Mouse (Mus musculus) intestine, embryonic 14.5 days (tissue): Measurements from ENCODE around the gene Tmem144. TPM values are rescaled to one million over a fixed set of nuclear protein-coding genes. Genes with fewer than 3 reads are reported as not detected.
A peak's percentile ranks its signal among the peaks of the same experiment; 100 is the strongest.

ENCODE experiments used
- ATAC-seq: fragments of 200-750 bp; cut with Nextera tagmentation; replicated peaks from 2 replicates; pipeline ENCODE4 v1.8.0; 2017; ENCODE audit warnings: low read depth, moderate number of reproducible peaks, moderate TSS enrichment, moderate library complexity; ENCODE audit not compliant: low FRiP score, low TSS enrichment
- DNase-seq: peaks from one replicate; pipeline ENCODE4 v3.0.0-alpha.2; 2018; ENCODE audit warnings: low spot score
- H3K27ac ChIP-seq: fragments of 300-500 bp; sonication (generic); 2 replicates; pipeline ENCODE4 v1.5.1; 2014; ENCODE audit warnings: low read depth, mild to moderate bottlenecking, control low read depth
- H3K27me3 ChIP-seq: fragments of 300-500 bp; sonication (generic); replicated peaks from 2 replicates; pipeline ENCODE4 v1.6.1; 2014; ENCODE audit warnings: low read length, control low read depth; ENCODE audit not compliant: control insufficient read depth, insufficient read depth
- H3K36me3 ChIP-seq: fragments of 300-500 bp; sonication (generic); 2 replicates; pipeline ENCODE4 v1.6.1; 2014; ENCODE audit warnings: low read length, control low read depth; ENCODE audit not compliant: control insufficient read depth, insufficient read depth
- H3K4me1 ChIP-seq: fragments of 300-500 bp; sonication (generic); replicated peaks from 2 replicates; pipeline ENCODE4 v1.6.1; 2014; ENCODE audit warnings: low read length, control low read depth, mixed read lengths; ENCODE audit not compliant: control insufficient read depth, insufficient read depth
- H3K4me2 ChIP-seq: fragments of 300-500 bp; sonication (generic); 2 replicates; pipeline ENCODE4 v1.6.1; 2014; ENCODE audit warnings: low read length
- H3K4me3 ChIP-seq: fragments of 300-500 bp; sonication (generic); 2 replicates; pipeline ENCODE4 v1.5.1; 2014; ENCODE audit warnings: low read depth, low read length, control low read depth, mixed read lengths
- H3K9ac ChIP-seq: fragments of 300-500 bp; sonication (generic); 2 replicates; pipeline ENCODE4 v1.6.1; 2014; ENCODE audit warnings: mild to moderate bottlenecking, low read length
- H3K9me3 ChIP-seq: fragments of 300-500 bp; sonication (generic); 2 replicates; pipeline ENCODE4 v1.6.1; 2016; ENCODE audit warnings: low read length, control low read depth; ENCODE audit not compliant: control insufficient read depth
- WGBS: fragments of 180-500 bp; shearing (Covaris S2); extraction: QIAGEN DNeasy Blood & Tissue Kit; methylation state at CpG from one replicate; pipeline ENCODE4 v1.1.7; 2014; 5-methylcytosine and 5-hydroxymethylcytosine counted together
- polyA plus RNA-seq: library from polyadenylated mRNA; unstranded; fragments of >200 nt; fragmentation: Nextera tagmentation; extraction: Ambion mirVana; gene quantifications from 2 replicates; pipeline ENCODE4 v1.2.1, GENCODE M21; 2014

Gene Tmem144
- polyA plus RNA-seq, 1 experiment from 2014 or later = 4.7 TPM

DNA sequence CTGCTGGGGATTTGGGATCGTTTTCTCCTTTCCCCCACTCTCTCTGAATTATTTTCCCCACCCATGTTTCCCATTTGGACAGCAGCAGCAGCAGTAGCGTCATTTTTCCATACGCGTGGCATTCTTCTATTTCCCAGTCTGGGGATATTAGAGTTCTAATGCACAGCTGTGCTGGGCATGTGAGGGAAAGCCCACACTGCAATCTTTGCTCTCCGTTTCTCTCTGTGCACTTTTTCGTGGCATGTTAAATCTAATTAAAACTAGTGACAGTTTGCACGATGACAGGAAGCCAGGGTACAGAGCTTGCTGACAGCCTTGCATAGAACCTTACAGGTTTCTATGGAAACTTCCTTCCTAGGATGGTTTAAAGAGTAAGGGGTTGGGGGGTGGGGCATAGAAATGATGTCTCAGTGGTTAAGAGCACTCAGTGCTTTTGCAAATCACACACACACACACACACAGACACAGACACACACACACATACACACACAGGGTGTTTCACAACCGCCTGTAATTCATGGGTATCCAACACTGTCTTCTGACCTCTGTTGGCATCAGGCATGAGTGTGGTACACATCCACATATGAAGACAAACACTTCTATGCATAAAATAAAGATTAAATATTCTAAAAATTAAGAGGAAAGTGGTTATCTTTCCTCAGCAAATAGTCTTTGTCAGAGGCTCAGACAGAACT lies 34.7 kb upstream of the Tmem144 start:
- Histone ChIP-seq H3K9me3 (no peaks in the 10 kb centered on the region), H3K36me3 (no peaks in the 10 kb centered on the region), H3K4me3 (peak overlapping the region; percentile 37), H3K9ac (no peak overlapping the region; the same call in 1 of the 2 replicates), H3K27me3 (no peaks in the 10 kb centered on the region), H3K4me1 (peaks cover 13% of the 10 kb centered on the region), H3K4me2 (peak overlapping the region; percentile 60), H3K27ac (0 out of 2 replicates have a peak overlapping the region, but pooled peaks have one; percentile 69)
- no peak for ATAC-seq
- 46% methylated on average over 8 of the region's 8 CpGs for WGBS
- DNase-seq = peak; percentile 43

DNA sequence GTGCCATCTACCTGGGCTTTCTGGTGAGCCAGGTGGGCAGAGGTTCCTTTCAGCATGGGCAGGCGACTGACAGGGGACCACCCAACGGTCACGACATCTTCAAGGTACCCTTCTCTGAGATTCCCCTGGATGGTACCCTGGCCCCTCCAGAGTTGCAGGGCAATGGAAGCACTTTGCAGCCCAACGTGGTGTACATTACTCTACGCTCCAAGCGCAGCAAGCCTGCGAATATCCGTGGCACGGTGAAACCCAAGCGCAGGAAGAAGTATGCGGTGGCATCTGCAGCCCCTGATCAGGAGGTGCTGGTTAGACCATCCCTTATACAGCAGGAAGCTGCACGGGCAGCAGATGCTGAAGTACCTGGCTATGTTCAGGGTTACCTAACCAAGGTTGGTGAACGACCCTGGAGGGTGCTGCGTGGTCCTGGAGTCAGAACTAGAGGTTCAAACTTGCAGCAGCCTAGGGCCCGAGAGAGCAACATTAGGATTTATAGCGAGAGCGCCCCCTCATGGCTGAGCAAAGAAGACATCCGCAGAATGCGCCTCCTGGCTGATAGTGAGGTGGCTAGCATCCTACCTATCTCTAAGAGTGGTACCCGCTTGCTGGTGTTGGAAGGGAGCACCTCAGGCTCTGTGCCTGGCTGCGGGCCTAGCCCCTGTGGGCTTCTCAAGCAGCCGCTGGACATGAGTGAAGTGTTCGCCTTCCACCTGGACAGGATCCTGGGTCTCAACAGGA lies 34.0 kb upstream of the Tmem144 start:
- DNase-seq (no peak), ATAC-seq (peak; percentile 34)
- peaks cover 13% of the 10 kb centered on the region for H3K4me1 ChIP-seq
- H3K27ac ChIP-seq = peak overlapping the region; percentile 69
- H3K9ac ChIP-seq = peak overlapping the region; percentile 39
- peak overlapping the region; percentile 37 for H3K4me3 ChIP-seq
- no peaks in the 10 kb centered on the region for H3K9me3 ChIP-seq
- peak overlapping the region; percentile 60 for H3K4me2 ChIP-seq
- no peaks in the 10 kb centered on the region for H3K36me3 ChIP-seq
- 63% methylated on average over 23 of the region's 23 CpGs for WGBS
- no peaks in the 10 kb centered on the region for H3K27me3 ChIP-seq

DNA sequence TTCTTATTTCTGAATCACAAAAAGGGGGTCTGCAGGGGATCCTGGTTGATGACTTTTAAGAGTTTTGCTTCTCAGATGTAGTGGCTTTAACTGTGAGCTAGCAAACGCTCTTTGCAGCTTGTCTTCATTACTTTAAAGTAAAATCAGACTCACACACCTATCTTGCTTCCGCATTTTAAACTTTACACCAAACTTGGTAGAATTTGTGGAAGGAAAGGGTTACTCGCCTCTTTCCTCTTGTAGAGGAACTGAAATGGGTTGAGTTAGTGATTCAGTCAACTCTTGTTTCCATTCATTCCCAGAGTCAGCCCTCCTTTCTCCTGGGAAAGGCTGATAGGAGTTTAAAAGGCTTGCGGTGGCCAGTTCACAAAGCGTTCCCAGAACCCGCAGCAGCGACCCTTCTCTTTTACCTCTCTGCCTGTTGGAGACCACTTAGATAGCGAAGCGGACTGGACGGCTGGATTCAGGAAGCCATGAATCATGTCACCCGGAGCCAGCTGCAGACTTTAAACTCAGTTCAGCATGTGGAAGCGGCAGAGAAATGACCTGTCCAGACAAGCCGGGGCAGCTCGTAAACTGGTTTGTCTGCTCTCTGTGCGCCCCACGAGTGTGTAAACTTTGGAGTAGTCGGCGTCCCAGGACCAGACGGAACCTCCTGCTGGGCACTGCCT lies 33.2 kb upstream of the Tmem144 start:
- H3K27ac ChIP-seq = peak overlapping the region; percentile 69
- peak overlapping the region; percentile 60 for H3K4me2 ChIP-seq
- no peaks in the 10 kb centered on the region for H3K27me3 ChIP-seq
- peaks cover 13% of the 10 kb centered on the region for H3K4me1 ChIP-seq
- ATAC-seq (peak; percentile 71), DNase-seq (peak; percentile 77)
- no peaks in the 10 kb centered on the region for H3K36me3 ChIP-seq
- peak overlapping the region; percentile 37 for H3K4me3 ChIP-seq
- WGBS = 6% methylated on average over 19 of the region's 19 CpGs
- H3K9me3 ChIP-seq = no peaks in the 10 kb centered on the region
- peak overlapping the region; percentile 39 for H3K9ac ChIP-seq

DNA sequence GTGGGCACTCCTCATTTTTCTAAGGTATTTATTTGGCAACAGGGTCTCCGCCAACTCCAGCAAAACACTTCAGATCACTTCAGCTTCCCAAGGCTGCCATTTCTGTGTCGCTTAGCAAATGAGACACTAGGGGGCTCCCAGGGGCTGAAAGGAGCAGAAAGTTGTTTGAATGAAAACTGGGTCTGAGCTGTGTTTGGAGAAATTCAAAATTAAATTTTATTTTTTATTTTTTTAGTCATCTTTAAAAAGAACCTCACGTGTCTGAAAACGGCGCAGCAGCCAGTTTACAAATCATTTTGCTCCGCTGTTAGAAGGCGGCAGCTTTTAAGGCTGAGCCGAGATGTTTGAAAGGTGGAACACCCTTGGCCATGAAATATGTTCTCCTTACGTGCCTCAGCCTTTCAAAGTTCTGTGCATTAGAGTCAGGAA lies 32.2 kb upstream of the Tmem144 start:
- DNase-seq (peak; percentile 85), ATAC-seq (peak; percentile 15; the same call in 1 of the 2 replicates)
- Histone ChIP-seq H3K4me2 (peak overlapping the region; percentile 60), H3K4me1 (peaks cover 13% of the 10 kb centered on the region), H3K9ac (no peak overlapping the region), H3K27me3 (no peaks in the 10 kb centered on the region), H3K9me3 (no peaks in the 10 kb centered on the region), H3K36me3 (no peaks in the 10 kb centered on the region), H3K27ac (0 out of 2 replicates have a peak overlapping the region, but pooled peaks have one; percentile 5), H3K4me3 (peak overlapping the region; percentile 29)
- 6% methylated on average over 9 of the region's 9 CpGs for WGBS

DNA sequence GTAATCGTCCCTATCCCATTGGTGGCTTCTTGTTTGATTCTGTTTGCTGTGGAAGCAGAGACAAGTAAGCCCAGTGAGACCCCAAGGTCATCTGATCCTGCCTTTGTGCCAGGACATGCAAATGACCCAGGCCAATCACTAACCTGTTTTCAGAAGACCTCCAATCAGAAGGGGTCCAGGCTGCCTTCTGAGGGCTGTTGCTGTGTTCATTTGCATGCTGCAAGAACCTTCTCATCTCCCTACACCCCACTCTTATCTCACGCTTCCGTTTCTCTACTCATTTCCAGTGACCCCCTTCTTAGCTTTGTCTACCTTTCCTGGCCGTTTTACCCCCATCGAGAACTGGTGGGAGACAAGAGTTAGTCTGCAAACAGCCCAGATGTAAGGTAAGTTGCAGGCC lies 31.7 kb upstream of the Tmem144 start, which contains the start of gene Fam198b:
Fam198b (plus strand) TSS at position 229 of the 400 bp plus-strand sequence.
- Histone ChIP-seq H3K27ac (0 out of 2 replicates have a peak within 1 kb of the TSS, but pooled peaks have one; percentile 5), H3K27me3 (no peaks in the 10 kb centered on the region), H3K4me1 (peaks cover 13% of the 10 kb centered on the region), H3K4me3 (peak within 1 kb of the TSS; percentile 29), H3K4me2 (peak within 1 kb of the TSS; percentile 60), H3K36me3 (no peaks in the 10 kb centered on the region), H3K9me3 (no peaks in the 10 kb centered on the region), H3K9ac (no peak within 1 kb of the TSS)
- DNase-seq (no peak), ATAC-seq (no peak)
- 29% methylated on average over 5 of the region's 5 CpGs for WGBS

DNA sequence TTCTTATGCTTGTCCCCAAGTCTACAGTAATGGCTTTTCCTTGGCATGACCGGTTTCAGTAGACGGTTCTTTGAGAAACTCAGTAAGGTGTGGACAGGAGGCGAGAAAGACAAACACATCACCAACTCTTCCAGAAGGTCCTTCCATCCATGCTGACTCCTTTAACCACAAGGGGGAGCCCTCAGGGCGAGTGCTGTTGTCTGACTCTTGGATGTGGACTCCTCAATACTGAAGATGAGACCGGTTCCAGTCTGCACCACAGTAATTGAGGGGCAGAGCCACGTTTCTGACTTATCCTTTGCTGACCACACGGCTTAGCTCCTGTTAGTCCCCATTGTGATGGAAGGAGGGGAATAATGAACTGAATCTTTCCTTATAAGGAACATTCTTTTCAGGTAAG lies 30.5 kb upstream of the Tmem144 start:
- no peaks in the 10 kb centered on the region for H3K27me3 ChIP-seq
- peaks cover 13% of the 10 kb centered on the region for H3K4me1 ChIP-seq
- H3K4me3 ChIP-seq = no peak overlapping the region
- H3K4me2 ChIP-seq = no peak overlapping the region
- ATAC-seq (no peak), DNase-seq (peak; percentile 67)
- H3K9me3 ChIP-seq = no peaks in the 10 kb centered on the region
- H3K36me3 ChIP-seq = no peaks in the 10 kb centered on the region
- 46% methylated on average over 7 of the region's 7 CpGs for WGBS
- H3K27ac ChIP-seq = no peak overlapping the region
- H3K9ac ChIP-seq = no peak overlapping the region

DNA sequence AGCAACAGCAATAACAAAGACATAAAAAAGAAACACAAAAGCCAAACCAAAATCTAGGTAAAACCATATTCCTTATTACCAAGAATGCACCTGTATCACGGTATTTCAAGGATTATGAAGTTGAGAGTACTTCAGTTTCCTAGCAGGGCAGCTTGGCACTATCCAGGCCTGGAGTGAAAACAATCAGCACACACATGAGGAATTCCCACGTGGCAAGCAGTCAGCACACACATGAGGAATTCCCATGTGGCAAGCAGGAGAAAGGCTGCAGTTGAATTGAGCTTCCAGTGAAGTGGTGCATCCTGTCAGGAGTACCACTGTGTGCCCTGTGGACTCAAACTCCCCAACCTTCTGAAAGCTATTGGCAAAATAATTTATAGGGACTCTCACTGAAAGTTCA lies 29.1 kb upstream of the Tmem144 start:
- no peak for ATAC-seq
- WGBS = 56% methylated on average over 2 of the region's 2 CpGs

DNA sequence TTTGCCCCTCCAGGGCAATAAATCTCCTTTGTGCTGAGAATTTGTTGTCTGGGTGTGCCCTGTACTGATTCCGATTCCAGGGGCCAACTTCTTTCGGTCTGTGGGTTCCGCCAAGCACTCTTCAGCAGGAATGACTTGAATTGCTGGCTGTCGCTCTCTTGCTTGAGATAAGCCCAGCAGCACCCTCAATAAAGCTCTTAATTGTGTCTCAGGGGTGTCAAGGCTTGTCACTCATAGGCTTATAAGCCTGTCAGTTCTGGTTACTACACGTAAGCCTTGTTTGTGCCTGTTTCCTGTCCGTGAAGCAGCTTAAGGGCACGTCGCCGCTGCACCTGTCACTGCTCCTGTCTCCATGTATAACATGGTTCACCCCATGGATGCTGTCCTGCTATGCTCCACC lies 26.7 kb upstream of the Tmem144 start:
- DNase-seq (peak; percentile 63), ATAC-seq (peak; percentile 81)
- Histone ChIP-seq H3K27me3 (no peaks in the 10 kb centered on the region), H3K9me3 (no peaks in the 10 kb centered on the region), H3K27ac (no peak overlapping the region), H3K9ac (no peak overlapping the region), H3K36me3 (no peaks in the 10 kb centered on the region), H3K4me1 (no peaks in the 10 kb centered on the region), H3K4me2 (no peak overlapping the region), H3K4me3 (no peak overlapping the region)
- WGBS = 35% methylated on average over 9 of the region's 9 CpGs

More for the DNA sequence above, 29.1 kb upstream of the Tmem144 start:
- no peaks in the 10 kb centered on the region for H3K27me3 ChIP-seq
- no peaks in the 10 kb centered on the region for H3K36me3 ChIP-seq
- H3K9ac ChIP-seq = no peak overlapping the region
- no peak overlapping the region for H3K4me2 ChIP-seq
- no peak overlapping the region for H3K27ac ChIP-seq
- H3K9me3 ChIP-seq = no peaks in the 10 kb centered on the region
- H3K4me3 ChIP-seq = no peak overlapping the region
- peaks cover 7% of the 10 kb centered on the region for H3K4me1 ChIP-seq
- DNase-seq = no peak
